Mouse (Mus musculus): Measurements from ENCODE around the gene Gcc1. TPM values are rescaled to one million over a fixed set of nuclear protein-coding genes. Genes with fewer than 3 reads are reported as not detected.

Gcc1 gene
- polyA plus RNA-seq, 1 experiment from 2014 or later = 8.0 TPM

GRCm38 (mm10) chr6:28389038-28389437 is 39.2 kb downstream of the Gcc1 start:
- H3K27me3 ChIP-seq (ENCODE audit: control insufficient read depth, insufficient read depth, low read length) = no peaks in the 10 kb centered on the region
- no peak overlapping the region for H3K27ac ChIP-seq (ENCODE audit: low read depth, low read length)
- no peak overlapping the region for H3K4me2 ChIP-seq (replicated peaks; ENCODE audit: low read depth, low read length)
- H3K9ac ChIP-seq (ENCODE audit: low read depth, low read length) = no peak overlapping the region
- H3K9me3 ChIP-seq (ENCODE audit: control insufficient read depth, low read length) = no peaks in the 10 kb centered on the region
- 85% methylated on average over 3 of the region's 3 CpGs for WGBS
- no peaks in the 10 kb centered on the region for H3K4me1 ChIP-seq (ENCODE audit: control insufficient read depth, insufficient read depth, low read length)
- no peak for ATAC-seq (ENCODE audit: low FRiP score, low TSS enrichment)
- no peaks in the 10 kb centered on the region for H3K36me3 ChIP-seq (ENCODE audit: control insufficient read depth, insufficient read depth, low read length)
- H3K4me3 ChIP-seq (ENCODE audit: low read length) = no peak overlapping the region

DNA sequence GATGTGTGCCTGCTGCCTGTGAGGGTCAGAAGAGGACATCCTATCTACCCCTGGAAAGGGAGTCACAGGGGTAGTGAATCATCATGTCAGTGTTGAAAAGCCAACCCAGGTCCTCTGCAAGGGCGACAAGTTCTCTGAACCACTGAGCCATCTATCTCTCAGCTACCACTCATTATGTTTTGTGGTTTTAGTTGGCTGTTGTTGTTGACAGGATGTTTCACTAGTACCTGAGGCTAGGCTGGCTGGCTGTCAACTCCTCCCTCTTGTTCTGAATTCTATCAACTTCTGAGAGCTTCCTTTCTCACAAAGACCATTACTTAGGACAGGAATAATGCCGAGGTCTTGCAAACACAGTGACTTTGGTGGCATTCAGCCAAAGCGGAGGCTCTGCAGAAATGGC is 43.0 kb downstream of the Gcc1 start:
- ATAC-seq (ENCODE audit: low FRiP score, low TSS enrichment) = no peak
- no peak overlapping the region for H3K9ac ChIP-seq (ENCODE audit: low read depth, low read length)

GRCm38 (mm10) chr6:28381983-28382382 is 46.2 kb downstream of the Gcc1 start:
- no peak overlapping the region for H3K4me3 ChIP-seq (ENCODE audit: low read length)
- H3K4me2 ChIP-seq (replicated peaks; ENCODE audit: low read depth, low read length) = no peak overlapping the region
- H3K36me3 ChIP-seq (ENCODE audit: control insufficient read depth, insufficient read depth, low read length) = no peaks in the 10 kb centered on the region
- no peaks in the 10 kb centered on the region for H3K9me3 ChIP-seq (ENCODE audit: control insufficient read depth, low read length)
- ATAC-seq (ENCODE audit: low FRiP score, low TSS enrichment) = no peak
- 50% methylated on average over 4 of the region's 4 CpGs for WGBS
- H3K27me3 ChIP-seq (ENCODE audit: control insufficient read depth, insufficient read depth, low read length) = no peaks in the 10 kb centered on the region
- no peak overlapping the region for H3K9ac ChIP-seq (ENCODE audit: low read depth, low read length)
- H3K27ac ChIP-seq (ENCODE audit: low read depth, low read length) = no peak overlapping the region
- no peaks in the 10 kb centered on the region for H3K4me1 ChIP-seq (ENCODE audit: control insufficient read depth, insufficient read depth, low read length)

More for the DNA sequence above, 43.0 kb downstream of the Gcc1 start:
- Histone ChIP-seq H3K4me1 (ENCODE audit: control insufficient read depth, insufficient read depth, low read length) (no peaks in the 10 kb centered on the region), H3K9me3 (ENCODE audit: control insufficient read depth, low read length) (no peaks in the 10 kb centered on the region), H3K4me3 (ENCODE audit: low read length) (no peak overlapping the region), H3K36me3 (ENCODE audit: control insufficient read depth, insufficient read depth, low read length) (no peaks in the 10 kb centered on the region), H3K27me3 (ENCODE audit: control insufficient read depth, insufficient read depth, low read length) (no peaks in the 10 kb centered on the region), H3K27ac (ENCODE audit: low read depth, low read length) (no peak overlapping the region), H3K4me2 (replicated peaks; ENCODE audit: low read depth, low read length) (no peak overlapping the region)
- WGBS = 72% methylated on average over 3 of the region's 3 CpGs

DNA sequence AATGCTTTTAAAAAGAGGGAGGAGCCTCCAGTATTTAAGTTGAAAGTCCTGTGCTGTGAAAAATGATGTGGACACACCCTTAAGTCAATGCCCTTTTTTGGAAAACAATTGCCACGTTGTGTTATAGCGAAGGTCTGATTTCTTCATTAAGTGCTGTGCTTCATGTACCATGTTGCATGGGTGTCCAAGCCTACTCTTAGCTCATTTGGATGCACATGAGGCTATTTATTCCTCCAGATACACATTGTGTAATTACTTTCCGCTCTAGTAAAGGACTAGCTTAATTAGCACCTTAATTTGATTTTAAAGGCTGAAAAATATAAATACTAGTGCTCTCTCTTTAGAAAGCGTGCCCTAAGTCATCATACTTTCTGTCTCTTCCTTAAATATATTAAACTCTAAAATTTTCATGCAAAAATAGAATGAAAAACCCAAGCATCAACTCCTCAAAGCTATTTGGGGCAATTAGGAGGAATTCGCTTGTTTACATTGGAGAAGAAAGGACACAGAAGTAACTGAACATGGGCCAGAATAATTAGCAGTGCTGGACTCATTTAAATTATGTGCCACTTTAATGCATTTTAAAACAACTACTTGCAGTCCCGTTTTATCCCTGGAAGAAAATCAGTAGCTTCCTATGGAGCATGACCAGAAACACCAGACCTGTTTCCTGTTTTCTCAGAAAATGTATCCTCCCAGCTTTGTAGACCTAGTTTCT is 58.1 kb downstream of the Gcc1 start:
- H3K4me2 ChIP-seq (replicated peaks; ENCODE audit: low read depth, low read length) = no peak overlapping the region
- no peak overlapping the region for H3K4me3 ChIP-seq (ENCODE audit: low read length)
- no peaks in the 10 kb centered on the region for H3K4me1 ChIP-seq (ENCODE audit: control insufficient read depth, insufficient read depth, low read length)
- H3K27me3 ChIP-seq (ENCODE audit: control insufficient read depth, insufficient read depth, low read length) = no peaks in the 10 kb centered on the region
- H3K36me3 ChIP-seq (ENCODE audit: control insufficient read depth, insufficient read depth, low read length) = no peaks in the 10 kb centered on the region
- H3K9ac ChIP-seq (ENCODE audit: low read depth, low read length) = no peak overlapping the region
- ATAC-seq (ENCODE audit: low FRiP score, low TSS enrichment) = no peak
- H3K27ac ChIP-seq (ENCODE audit: low read depth, low read length) = no peak overlapping the region
- no peaks in the 10 kb centered on the region for H3K9me3 ChIP-seq (ENCODE audit: control insufficient read depth, low read length)
- 79% methylated on average over 6 of the region's 6 CpGs for WGBS

DNA sequence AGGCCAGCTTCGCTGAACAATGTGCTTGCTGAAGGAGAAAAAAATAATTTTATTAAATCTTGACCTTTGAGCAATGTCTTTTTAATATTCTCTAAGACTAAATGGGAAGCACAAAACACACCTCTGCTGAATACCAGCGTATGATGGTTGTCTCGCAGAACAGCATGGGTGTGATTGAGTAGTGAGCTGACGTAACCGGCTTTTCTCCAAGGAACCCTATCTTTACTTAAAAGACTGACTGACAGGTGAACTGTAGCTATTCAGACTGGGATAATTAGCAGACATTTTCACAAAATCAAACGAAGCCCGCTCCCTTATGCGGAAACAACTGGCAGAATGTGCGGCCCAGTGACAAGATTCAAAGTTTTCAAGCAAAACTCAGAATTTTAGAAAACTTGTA is 60.6 kb downstream of the Gcc1 start:
- no peak for ATAC-seq (ENCODE audit: low FRiP score, low TSS enrichment)
- Histone ChIP-seq H3K9me3 (ENCODE audit: control insufficient read depth, low read length) (no peaks in the 10 kb centered on the region), H3K27ac (ENCODE audit: low read depth, low read length) (no peak overlapping the region), H3K4me3 (ENCODE audit: low read length) (no peak overlapping the region), H3K4me1 (ENCODE audit: control insufficient read depth, insufficient read depth, low read length) (no peaks in the 10 kb centered on the region), H3K27me3 (ENCODE audit: control insufficient read depth, insufficient read depth, low read length) (no peaks in the 10 kb centered on the region), H3K4me2 (replicated peaks; ENCODE audit: low read depth, low read length) (no peak overlapping the region), H3K9ac (ENCODE audit: low read depth, low read length) (no peak overlapping the region), H3K36me3 (ENCODE audit: control insufficient read depth, insufficient read depth, low read length) (no peaks in the 10 kb centered on the region)
- 94% methylated on average over 9 of the region's 9 CpGs for WGBS

Other genes with a start within 250 kb of the Gcc1 start
- 22.7 and 23.2 TPM in 2 replicates for gene Zfp800, start 30.4 kb downstream of the Gcc1 start, polyA plus RNA-seq (2014; fragmentation: Nextera tagmentation; extraction: Ambion mirVana)
- 283 and 293 TPM in 2 replicates for gene Arf5, start 4.8 kb downstream of the Gcc1 start, polyA plus RNA-seq (2014; fragmentation: Nextera tagmentation; extraction: Ambion mirVana)
- not detected in 2 replicates for gene Fscn3, start 601 bp downstream of the Gcc1 start, polyA plus RNA-seq (2014; fragmentation: Nextera tagmentation; extraction: Ambion mirVana)
- not detected in 2 replicates for gene Pax4, start 21.0 kb upstream of the Gcc1 start, polyA plus RNA-seq (2014; fragmentation: Nextera tagmentation; extraction: Ambion mirVana)
- gene Snd1, start 46.7 kb upstream of the Gcc1 start, polyA plus RNA-seq (2014; fragmentation: Nextera tagmentation; extraction: Ambion mirVana) = 64.1 and 127 TPM in 2 replicates

Data from kidney, embryonic 14.5 days (tissue).